Mouse (Mus musculus): Measurements from ENCODE around the gene Klhl29. TPM values are rescaled to one million over a fixed set of nuclear protein-coding genes. Genes with fewer than 3 reads are reported as not detected.

The Klhl29 gene
- total RNA-seq, 1 experiment from 2014 or later, result not detected

GRCm38 (mm10) chr12:5235596-5235995 is 139.9 kb downstream of the Klhl29 start:
- ATAC-seq (replicated peaks; ENCODE audit: low read depth, poor library complexity, severe bottlenecking), result no peak

- no peak for ATAC-seq (replicated peaks; ENCODE audit: low read depth, poor library complexity, severe bottlenecking)
Observed at GRCm38 (mm10) chr12:5230504-5230903, 145.0 kb downstream of the Klhl29 start.

- ATAC-seq (replicated peaks; ENCODE audit: low read depth, poor library complexity, severe bottlenecking), result no peak
Observed at GRCm38 (mm10) chr12:5226676-5227654, 148.5 kb downstream of the Klhl29 start.

- no peak for ATAC-seq (replicated peaks; ENCODE audit: low read depth, poor library complexity, severe bottlenecking)
Observed at GRCm38 (mm10) chr12:5223595-5223994, 151.9 kb downstream of the Klhl29 start.

- peak; percentile 48; the same call in 1 of the 2 replicates for ATAC-seq (replicated peaks; ENCODE audit: low read depth, poor library complexity, severe bottlenecking)
Observed at GRCm38 (mm10) chr12:5222439-5223202, 152.9 kb downstream of the Klhl29 start.

- no peak for ATAC-seq (replicated peaks; ENCODE audit: low read depth, poor library complexity, severe bottlenecking)
Observed at GRCm38 (mm10) chr12:5219913-5220575, 155.4 kb downstream of the Klhl29 start.

GRCm38 (mm10) chr12:5215836-5216747 is 159.4 kb downstream of the Klhl29 start:
- ATAC-seq (replicated peaks; ENCODE audit: low read depth, poor library complexity, severe bottlenecking), result no peak

GRCm38 (mm10) chr12:5214266-5214665 is 161.2 kb downstream of the Klhl29 start:
- ATAC-seq (replicated peaks; ENCODE audit: low read depth, poor library complexity, severe bottlenecking), result no peak

- peak; percentile 87 for ATAC-seq (replicated peaks; ENCODE audit: low read depth, poor library complexity, severe bottlenecking)
Observed at GRCm38 (mm10) chr12:5213339-5214104, 162.0 kb downstream of the Klhl29 start.

GRCm38 (mm10) chr12:5211884-5212283 is 163.6 kb downstream of the Klhl29 start:
- no peak for ATAC-seq (replicated peaks; ENCODE audit: low read depth, poor library complexity, severe bottlenecking)

GRCm38 (mm10) chr12:5210786-5211185 is 164.7 kb downstream of the Klhl29 start:
- no peak for ATAC-seq (replicated peaks; ENCODE audit: low read depth, poor library complexity, severe bottlenecking)

GRCm38 (mm10) chr12:5207941-5208905 is 167.3 kb downstream of the Klhl29 start:
- peak; percentile 79 for ATAC-seq (replicated peaks; ENCODE audit: low read depth, poor library complexity, severe bottlenecking)

GRCm38 (mm10) chr12:5207172-5207571 is 168.3 kb downstream of the Klhl29 start:
- ATAC-seq (replicated peaks; ENCODE audit: low read depth, poor library complexity, severe bottlenecking), result peak; percentile 55; the same call in 1 of the 2 replicates

- ATAC-seq (replicated peaks; ENCODE audit: low read depth, poor library complexity, severe bottlenecking), result no peak
Observed at GRCm38 (mm10) chr12:5204071-5204840, 171.2 kb downstream of the Klhl29 start.

GRCm38 (mm10) chr12:5203385-5203784 is 172.1 kb downstream of the Klhl29 start:
- ATAC-seq (replicated peaks; ENCODE audit: low read depth, poor library complexity, severe bottlenecking), result no peak

GRCm38 (mm10) chr12:5198254-5198653 is 177.2 kb downstream of the Klhl29 start:
- ATAC-seq (replicated peaks; ENCODE audit: low read depth, poor library complexity, severe bottlenecking), result no peak

- no peak for ATAC-seq (replicated peaks; ENCODE audit: low read depth, poor library complexity, severe bottlenecking)
Observed at GRCm38 (mm10) chr12:5194176-5194575, 181.3 kb downstream of the Klhl29 start.
